Mouse (Mus musculus) cerebellum, adult 2 months (tissue): ENCODE measurements at regions not wholly inside any gene's neighbourhood (a gene's known extent, or its start where the extent isn't known, plus 50 kb on each side); places are given as distances from the start of the nearest gene placed in this dataset.

Source experiments
- DNase-seq, 2 experiments: peaks; one replicate each; pipeline ENCODE4 v3.0.0; 2021
- H3K27ac ChIP-seq: fragments of 200-500 bp; 2 replicates; pipeline ENCODE4 v1.5.1; 2012; ENCODE audit warnings: low read length, control low read depth, inconsistent platforms; ENCODE audit not compliant: insufficient read depth
- H3K27me3 ChIP-seq: fragments of 200-500 bp; 2 replicates; pipeline ENCODE4 v1.6.1; 2012; ENCODE audit warnings: inconsistent platforms, mild to moderate bottlenecking, low read length, moderate library complexity; ENCODE audit not compliant: control insufficient read depth, insufficient read depth
- H3K4me1 ChIP-seq: fragments of 200-500 bp; 2 replicates; pipeline ENCODE4 v1.6.1; 2011; ENCODE audit warnings: low read length; ENCODE audit not compliant: control insufficient read depth, insufficient read depth
- H3K4me3 ChIP-seq: fragments of 200-500 bp; replicated peaks from 2 replicates; pipeline ENCODE3; 2011; ENCODE audit warnings: mild to moderate bottlenecking, low read depth, low read length, control low read depth; ENCODE audit not compliant: insufficient read depth
- CTCF ChIP-seq: fragments of 200-500 bp; IDR thresholded peaks from 2 replicates; pipeline ENCODE4 v1.5.1; 2011; ENCODE audit warnings: low read depth, mild to moderate bottlenecking, control low read depth, low read length, moderate library complexity, borderline replicate concordance; ENCODE audit not compliant: insufficient read depth
- POLR2A ChIP-seq: fragments of 200-500 bp; IDR thresholded peaks from 2 replicates; pipeline ENCODE4 v1.6.1; 2011; ENCODE audit warnings: low read length, control low read depth, borderline replicate concordance; ENCODE audit not compliant: insufficient read depth
- WGBS: fragments of 180-500 bp; shearing (Covaris S2); methylation state at CpG from one replicate; pipeline ENCODE4 v1.1.7; 2018; 5-methylcytosine and 5-hydroxymethylcytosine counted together

- DNase-seq, result peak; percentile 80 to 89
- peaks cover 15% of the 10 kb centered on the region for H3K4me1 ChIP-seq
- 13% methylated on average over 7 of the region's 7 CpGs for WGBS
- TF ChIP-seq POLR2A, result peak; percentile 20; the same call in 1 of the 2 replicates
- no peak for TF ChIP-seq CTCF
- no peak overlapping the region for H3K4me3 ChIP-seq
- no peaks in the 10 kb centered on the region for H3K27me3 ChIP-seq
- peak overlapping the region; percentile 53 for H3K27ac ChIP-seq
Observed at GRCm38 (mm10) chr14:76749178-76749577, 192.5 kb upstream of the Serp2 start.

GRCm38 (mm10) chr14:76748711-76749110, 192.0 kb upstream of the Serp2 start:
- WGBS, result 96% methylated on average over 2 of the region's 2 CpGs
- Histone ChIP-seq H3K4me1 (peaks cover 15% of the 10 kb centered on the region), H3K27me3 (no peaks in the 10 kb centered on the region), H3K27ac (peak overlapping the region; percentile 53; the same call in 1 of the 2 replicates), H3K4me3 (no peak overlapping the region)
- TF ChIP-seq CTCF, result no peak
- TF ChIP-seq POLR2A, result no peak
- no peak for DNase-seq

DNA sequence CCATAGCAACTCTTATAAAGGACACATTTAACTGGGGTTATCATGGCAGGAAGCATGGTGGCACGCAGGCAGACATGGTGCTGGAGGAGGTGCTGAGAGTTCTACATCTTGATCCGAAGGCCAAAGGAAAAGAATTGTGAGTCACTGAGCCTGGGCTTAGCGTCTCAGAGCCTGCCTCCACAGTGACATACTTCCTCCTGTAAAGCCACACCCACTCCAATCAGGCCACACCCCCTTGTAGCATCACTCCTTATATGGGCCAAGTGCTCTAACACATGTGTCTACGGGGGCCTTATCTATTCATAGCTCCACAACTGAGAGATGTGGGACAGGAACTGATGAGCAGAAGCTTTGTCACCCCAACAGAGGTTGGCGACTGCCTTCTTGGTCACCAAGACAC, 191.1 kb upstream of the Serp2 start:
- 97% methylated on average over 5 of the region's 5 CpGs for WGBS
- H3K4me3 ChIP-seq, result no peak overlapping the region
- no peak for TF ChIP-seq CTCF
- no peak for TF ChIP-seq POLR2A
- H3K27me3 ChIP-seq, result no peaks in the 10 kb centered on the region
- DNase-seq, result no peak
- no peak overlapping the region for H3K27ac ChIP-seq
- peaks cover 15% of the 10 kb centered on the region for H3K4me1 ChIP-seq

DNA sequence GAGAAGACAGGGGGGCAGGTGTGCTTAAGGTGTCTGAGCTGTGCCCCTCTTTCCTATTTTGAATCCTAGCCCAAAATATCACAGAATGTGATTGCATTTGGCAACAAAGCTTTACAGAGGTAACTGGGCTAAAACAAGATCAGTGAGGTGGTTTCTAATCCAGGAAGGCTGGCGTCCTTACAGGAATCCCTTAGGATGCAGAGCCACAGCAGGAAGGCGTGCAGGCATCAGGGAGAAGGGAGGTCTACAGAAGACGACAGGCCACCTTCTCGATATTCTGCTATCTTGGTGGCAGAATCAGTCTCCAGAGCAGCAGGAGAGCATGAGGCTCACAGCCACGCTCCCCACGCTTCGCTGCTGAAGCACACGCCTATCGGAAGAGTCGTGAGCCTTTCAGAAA, 189.6 kb upstream of the Serp2 start:
- Histone ChIP-seq H3K27ac (no peak overlapping the region), H3K4me1 (peaks cover 15% of the 10 kb centered on the region), H3K4me3 (no peak overlapping the region), H3K27me3 (no peaks in the 10 kb centered on the region)
- no peak for TF ChIP-seq POLR2A
- no peak for TF ChIP-seq CTCF
- no peak for DNase-seq
- 59% methylated on average over 10 of the region's 10 CpGs for WGBS

GRCm38 (mm10) chr14:76744674-76745433, 188.2 kb upstream of the Serp2 start:
- no peaks in the 10 kb centered on the region for H3K27me3 ChIP-seq
- no peak overlapping the region for H3K4me3 ChIP-seq
- no peak for DNase-seq
- TF ChIP-seq POLR2A (no peak), CTCF (no peak)
- H3K27ac ChIP-seq, result no peak overlapping the region
- 67% methylated on average over 23 of the region's 23 CpGs for WGBS
- peaks cover 15% of the 10 kb centered on the region for H3K4me1 ChIP-seq

DNA sequence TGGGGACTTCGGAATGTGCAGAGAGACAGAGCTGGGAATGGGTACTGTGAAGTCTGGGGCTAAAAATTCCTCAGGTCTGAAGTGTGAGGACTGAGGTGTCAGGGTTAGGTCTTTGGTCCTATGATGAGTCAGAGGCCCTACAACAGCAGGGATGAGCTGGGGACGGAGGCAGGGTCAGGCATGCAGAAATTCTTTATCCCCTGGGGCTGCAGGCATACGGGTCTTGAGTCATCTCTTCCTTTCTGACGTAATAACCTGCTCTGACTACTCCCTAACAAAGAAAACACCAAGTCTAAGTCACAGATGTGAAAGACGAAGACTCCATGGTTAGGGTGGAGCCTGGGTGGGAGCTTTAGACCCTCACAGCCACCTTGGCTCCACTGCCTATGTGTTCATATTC, 185.6 kb upstream of the Serp2 start:
- DNase-seq, result no peak
- H3K27me3 ChIP-seq, result no peaks in the 10 kb centered on the region
- 88% methylated on average over 5 of the region's 5 CpGs for WGBS
- no peak overlapping the region for H3K4me3 ChIP-seq
- no peak for TF ChIP-seq POLR2A
- TF ChIP-seq CTCF, result no peak
- no peak overlapping the region for H3K27ac ChIP-seq
- H3K4me1 ChIP-seq, result peaks cover 2% of the 10 kb centered on the region; the same call in 1 of the 2 replicates

DNA sequence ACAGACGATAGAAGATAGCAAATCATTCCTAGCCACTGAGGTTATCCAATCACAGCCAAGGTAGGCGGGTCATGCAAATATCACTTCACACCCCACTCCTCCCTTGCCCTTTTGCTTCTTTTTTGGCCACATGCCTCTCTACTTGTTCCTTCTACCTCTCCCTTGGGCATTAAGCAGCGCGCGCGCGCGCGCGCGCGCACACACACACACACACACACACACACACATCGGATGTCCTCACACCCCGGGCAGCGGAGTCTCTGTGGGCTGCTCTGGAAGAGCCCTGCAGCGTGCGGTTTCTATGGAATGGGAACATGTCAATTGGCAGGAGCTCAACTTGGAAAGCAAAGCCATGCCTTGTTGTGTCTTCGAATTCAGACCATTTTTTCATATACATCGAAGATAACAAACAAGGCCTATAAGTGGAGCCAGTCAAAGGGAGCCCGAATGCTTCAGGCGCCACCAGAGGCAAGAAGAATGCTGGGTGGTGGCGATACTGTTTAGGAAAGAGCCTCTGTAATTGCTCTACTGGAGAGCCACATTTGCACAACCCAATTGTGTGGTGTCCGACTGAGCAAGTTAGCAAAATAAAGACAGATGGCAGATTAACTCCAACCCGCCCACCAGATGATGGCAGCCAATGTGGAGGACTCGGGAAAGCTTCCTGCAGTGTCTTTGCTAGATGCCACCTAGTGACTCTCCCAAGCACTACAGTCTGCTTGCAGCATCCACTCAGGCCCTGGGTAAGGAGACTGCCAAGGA, 183.3 kb upstream of the Serp2 start:
- peak overlapping the region; percentile 77; the same call in 1 of the 2 replicates for H3K27ac ChIP-seq
- no peaks in the 10 kb centered on the region for H3K27me3 ChIP-seq
- peaks cover 2% of the 10 kb centered on the region; the same call in 1 of the 2 replicates for H3K4me1 ChIP-seq
- DNase-seq, result peak; percentile 82 to 91
- TF ChIP-seq CTCF (peak; percentile 84), POLR2A (peak; percentile 13; the same call in 1 of the 2 replicates)
- H3K4me3 ChIP-seq, result peak overlapping the region; percentile 28
- WGBS, result 13% methylated on average over 25 of the region's 25 CpGs
